Mouse (Mus musculus) left cerebral cortex, adult 9 months (tissue): ENCODE measurements at regions not wholly inside any gene's neighbourhood (a gene's known extent, or its start where the extent isn't known, plus 50 kb on each side); places are given as distances from the start of the nearest gene placed in this dataset.
A peak's percentile ranks its signal among the peaks of the same experiment; 100 is the strongest.

Source experiments
- DNase-seq, 2 experiments: peaks; one replicate each; pipeline ENCODE4 v3.0.0; 2022; ENCODE audit warnings: low spot score in 2 of 2

DNA sequence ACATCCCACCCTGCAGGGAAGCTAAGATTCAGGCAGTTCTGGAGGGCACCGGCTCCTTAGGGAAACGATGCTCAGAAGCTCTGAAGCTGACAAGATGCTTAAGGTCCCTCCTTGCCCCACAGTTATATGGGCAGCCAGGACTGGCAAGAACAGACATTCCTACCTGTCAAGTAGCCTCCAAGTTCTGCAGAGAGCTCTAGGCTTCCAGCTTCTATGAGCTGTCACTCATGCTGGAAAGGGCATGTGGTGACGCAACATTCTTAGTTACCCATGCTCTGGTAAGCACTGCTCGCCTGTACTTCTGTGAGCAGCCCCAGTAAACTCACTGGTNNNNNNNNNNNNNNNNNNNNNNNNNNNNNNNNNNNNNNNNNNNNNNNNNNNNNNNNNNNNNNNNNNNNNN, 511.3 kb downstream of the 1810013L24Rik start:
- DNase-seq: no peak

DNA sequence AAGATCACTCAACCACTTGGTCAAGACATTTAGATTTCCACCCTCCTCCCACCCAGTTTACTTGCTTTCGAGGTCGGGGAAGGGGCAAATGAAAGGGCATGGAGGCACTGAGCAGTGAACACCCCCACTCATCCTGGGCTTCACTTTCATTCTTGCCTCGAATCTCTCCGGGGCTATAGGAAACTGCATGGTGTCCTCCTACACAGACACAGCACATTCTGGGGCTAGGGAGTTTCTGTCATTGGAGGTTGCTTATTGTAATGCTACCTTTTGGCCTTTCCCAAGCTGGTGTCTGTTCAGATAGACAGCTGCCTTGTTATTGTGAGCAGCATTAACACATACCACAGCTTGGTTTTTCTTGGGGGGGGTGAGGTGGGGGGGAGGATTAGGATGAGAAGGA, 523.9 kb downstream of the 1810013L24Rik start:
- DNase-seq: no peak

DNA sequence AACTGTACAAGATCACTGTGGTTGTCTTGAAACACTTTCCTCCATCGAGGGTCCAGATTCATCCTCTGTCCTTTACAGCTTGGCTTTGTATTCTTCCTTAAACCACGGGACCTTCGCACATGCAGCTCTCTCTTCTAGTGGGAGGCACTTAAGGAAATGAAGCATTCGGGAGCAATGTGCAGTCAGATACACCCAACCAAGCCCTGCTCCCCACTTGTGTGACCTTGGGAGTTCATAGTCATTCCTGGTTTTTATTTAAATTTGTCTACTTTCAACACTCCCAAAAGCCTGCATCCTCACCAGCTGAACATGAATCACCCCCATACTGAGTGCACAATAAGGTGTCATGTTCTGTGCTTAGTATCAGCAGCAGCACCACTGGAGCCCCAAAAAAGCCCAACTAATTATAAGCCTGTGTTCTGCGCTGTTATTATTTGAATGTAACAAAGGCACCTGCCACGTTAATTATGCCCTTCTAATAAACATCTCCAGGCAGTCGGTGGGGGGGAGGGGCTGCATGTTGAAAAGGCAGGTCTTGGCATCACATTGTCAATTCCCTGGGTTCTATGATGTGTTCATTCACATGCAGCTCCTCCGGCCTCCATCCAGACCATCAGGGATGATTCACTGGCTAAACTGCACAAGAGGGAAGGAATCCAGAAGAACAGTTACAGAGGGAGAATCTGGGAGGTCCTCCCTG, 524.6 kb downstream of the 1810013L24Rik start:
- peak in 1 of 2 experiments; percentile 62 for DNase-seq

DNA sequence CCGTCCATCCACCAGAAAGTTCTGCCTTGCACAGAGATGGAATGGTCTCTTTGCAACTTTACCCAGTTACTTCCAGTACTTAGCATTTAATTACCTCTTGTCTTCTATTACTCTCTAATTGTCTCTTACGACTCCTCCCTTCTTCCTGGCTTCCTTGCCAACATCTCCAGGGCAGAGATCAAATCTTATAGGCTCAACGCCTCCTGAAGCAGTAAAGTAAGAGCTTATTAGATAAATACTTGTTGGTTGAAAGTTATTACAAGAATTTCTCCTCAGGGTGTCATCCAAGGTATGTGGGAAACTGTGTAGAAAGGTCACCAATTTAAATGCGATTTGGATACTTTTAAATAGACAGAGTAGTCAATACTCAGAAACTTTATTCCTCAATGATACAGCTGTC, 528.8 kb downstream of the 1810013L24Rik start:
- DNase-seq: no peak

DNA sequence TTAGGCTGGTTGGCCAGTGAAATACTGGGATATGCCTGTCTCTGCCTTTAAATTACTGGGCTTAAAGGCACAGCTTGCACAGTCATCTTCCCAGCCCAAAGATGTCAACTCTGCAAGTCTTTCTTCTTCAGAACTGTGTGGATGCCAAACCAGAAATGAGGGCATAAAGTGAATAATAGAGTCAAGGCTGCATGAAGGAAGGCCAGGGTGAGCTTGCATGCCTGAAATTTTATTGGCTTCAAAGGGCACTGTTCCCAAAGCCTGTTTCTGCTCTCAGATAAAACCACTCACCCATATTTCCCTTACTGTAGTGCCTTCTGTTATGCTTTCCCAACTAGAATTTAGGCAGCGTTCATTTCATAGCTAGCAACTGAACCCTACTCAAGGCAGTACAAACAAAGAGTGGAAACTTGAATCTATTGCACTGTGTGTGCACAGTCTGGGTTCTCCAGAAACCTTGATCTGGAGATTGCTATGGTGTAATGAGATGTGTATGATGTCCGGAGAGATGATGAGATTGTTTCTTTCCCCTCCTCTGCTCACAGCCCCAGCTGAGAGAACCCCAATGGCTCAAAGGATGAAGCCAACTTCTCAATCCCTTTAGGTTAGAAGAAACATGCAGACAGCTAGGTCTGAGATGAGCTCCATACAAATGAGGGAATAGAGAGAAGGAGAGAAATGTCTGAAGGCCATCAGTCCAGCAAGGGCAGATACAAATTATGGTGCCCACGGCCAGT, 529.7 kb downstream of the 1810013L24Rik start:
- DNase-seq: no peak

DNA sequence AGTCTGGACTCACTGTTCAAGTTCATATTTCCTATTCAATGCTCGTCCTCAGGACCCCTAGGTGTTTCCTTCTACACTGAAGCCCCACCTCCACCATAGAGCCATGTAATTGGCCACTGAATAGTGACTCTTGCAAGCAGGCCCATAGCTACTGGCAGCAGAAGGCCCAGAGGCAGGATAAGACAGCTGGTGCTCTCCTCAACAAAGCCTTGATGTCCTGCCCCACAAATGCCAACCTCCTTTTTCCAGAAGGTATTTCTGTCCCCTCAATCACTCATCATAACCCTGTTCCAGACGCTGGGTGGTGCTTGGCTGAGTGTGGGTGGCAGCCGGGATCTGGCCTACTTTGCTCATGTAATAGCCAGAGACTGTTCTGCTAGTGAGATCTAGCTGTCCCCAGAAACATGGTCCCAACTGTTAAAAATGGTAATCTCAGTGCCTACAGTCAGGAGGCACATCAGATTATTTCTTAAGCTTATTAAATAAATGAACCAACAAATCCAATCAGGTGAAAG, 530.9 kb downstream of the 1810013L24Rik start:
- DNase-seq: peak in 1 of 2 experiments; percentile 49

DNA sequence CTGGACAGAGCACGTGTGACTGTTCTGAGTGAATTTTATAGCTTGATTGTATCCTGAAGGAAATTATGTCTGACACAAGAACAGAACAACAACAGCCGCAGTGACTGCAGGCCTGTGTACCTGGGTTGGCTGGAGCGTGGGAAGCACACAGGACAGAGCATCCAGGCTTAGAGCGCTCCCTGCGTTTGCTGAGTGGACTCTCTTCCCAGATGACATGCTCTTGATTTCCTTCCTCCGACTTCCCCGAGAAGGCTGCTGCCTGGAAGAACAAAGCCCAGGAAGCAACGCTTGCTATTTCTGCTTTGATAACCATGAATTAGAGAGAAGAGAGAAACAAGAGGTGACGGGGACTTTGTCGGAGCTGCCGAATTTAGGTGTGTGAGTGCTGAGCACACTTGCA, 532.2 kb downstream of the 1810013L24Rik start:
- DNase-seq: no peak

DNA sequence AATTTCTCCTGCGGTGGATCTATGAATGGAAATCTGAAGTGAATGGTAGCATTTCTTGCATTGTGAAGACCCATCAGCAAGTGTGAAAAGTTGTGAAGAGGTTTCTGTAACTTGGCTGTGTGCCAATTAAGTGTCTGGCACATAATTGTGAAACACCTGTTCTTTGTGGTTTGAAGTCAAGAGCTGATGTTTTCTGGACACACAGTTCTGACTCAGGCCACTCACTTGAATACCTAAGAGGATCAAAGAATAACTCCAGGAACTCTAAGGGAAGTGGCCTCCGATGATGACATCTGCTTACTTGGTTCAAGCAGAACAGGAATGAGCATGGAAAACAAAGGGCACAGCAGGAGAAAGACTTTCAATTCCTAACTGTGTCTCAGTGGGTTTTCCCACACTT, 534.2 kb downstream of the 1810013L24Rik start:
- no peak for DNase-seq

DNA sequence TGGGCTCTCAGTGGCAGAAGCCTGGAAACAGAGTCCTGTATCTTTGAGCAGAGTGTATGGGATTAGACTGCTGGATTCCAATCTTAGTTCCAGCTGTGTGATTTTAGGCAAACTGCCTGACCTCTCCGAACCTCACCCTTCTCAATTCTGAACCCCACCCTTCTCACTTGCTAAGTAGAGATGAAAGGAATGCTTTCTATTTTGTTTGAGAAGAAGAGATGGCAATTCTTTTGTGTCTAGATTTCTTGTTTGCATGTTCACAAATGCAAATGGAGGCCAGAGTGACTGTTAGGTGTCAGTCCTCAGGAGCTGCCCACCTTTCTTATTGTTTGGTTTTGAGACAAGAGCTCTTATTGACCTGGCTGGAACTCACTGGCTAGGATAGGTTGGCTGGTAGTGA, 561.1 kb downstream of the 1810013L24Rik start:
- DNase-seq: no peak

DNA sequence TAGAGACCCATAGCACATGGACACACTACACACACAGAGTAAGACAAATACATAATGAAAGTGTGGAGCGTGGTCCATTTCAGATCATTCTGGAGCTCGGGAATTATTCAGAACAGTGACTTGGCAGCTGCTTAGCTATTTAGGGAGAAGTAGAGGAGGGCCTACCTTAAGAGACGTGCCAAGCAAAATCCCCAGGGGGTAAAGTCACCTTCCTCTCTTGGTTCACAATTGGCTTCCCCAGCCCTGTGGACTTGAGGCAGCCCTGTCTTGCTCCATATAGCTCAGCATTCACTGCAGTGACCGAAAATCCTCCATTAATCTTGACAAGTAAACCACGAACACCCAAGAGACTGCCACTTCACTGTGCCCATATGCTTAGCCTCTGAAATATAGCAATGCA, 574.8 kb downstream of the 1810013L24Rik start:
- no peak for DNase-seq

DNA sequence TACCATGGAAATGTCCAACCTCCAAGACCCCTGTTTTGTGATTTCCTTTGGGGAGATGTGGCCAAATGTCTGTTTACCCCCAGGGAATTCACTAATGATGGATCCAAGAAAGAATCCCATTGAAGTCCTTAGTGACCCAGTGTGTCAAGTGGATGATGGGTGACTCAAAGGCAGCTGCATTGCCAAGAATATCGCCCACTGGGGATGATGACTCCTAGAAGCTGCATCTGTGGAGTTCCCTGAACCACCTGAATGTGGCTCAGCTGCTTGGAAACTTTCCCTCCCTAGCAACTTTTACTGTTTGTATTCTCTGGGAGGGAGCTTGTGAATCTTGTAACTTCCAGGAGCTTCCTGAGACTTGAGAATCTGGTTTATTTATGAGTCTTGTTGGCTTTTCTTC, 578.3 kb downstream of the 1810013L24Rik start:
- no peak for DNase-seq

DNA sequence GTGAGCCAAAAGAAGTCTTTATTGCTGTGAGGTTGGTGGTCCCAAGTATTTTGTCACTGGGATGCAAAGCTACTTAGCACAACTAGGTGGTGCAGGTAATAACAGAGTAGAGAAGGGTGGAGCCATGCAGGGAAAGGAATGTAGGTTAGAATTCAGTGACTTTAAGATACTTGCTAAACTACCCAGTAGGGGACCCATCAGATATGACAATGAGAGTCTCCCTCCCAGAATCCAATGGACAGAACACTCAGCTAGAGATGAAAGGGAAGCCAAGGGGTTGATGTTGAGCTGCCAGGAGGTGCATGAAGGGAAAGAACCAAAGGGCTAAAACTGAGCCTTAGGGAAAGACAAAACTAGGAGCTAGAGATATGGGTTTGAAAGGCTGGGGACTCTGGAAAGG, 564.9 kb downstream of the Grin2a start:
- no peak for DNase-seq

DNA sequence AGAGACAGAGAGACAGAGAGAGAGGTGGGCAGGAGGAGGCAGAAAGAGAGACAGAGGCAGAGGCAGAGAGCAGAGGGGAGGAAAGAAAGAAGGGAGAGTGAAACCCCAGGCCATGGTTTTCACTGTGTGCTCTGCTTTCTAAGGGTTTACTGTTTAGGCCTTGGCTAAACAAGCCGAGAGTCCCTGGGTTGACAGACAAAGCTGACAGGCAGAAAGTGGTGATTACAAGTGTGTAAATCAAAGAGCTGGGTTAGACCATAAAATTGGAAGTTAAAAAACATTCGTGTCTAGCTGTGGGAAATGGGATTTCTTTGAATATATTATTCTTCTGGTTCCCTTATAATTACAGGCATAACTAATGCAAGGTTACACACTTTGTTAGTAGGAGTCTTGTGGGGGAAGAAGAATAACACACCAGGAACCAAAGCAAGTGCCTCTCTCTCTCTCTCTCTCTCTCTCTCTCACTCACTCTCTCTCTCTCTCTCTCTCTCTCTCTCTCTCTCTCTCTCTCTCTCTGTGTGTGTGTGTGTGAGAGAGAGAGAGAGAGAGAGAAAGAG, 556.0 kb downstream of the Grin2a start:
- DNase-seq: no peak

DNA sequence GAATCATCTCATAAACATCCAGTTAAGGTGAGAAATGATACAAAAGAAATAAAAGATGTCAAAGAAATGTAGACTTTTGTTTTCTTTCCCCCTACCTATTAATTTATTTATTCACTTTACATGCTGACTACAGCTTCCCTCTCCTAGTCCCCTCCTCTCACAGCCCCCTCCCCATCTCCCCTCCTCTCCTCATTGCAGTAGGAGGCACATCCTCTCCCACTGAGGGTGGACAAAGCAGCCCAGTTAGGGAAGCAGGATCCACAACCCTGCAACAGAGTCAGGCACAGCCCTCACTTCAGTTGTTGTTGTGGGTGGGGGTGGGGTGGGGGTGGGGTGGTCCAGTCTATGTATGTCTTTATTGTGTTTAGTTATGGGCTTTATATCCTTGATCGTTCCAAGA, 555.5 kb downstream of the Grin2a start:
- no peak for DNase-seq

DNA sequence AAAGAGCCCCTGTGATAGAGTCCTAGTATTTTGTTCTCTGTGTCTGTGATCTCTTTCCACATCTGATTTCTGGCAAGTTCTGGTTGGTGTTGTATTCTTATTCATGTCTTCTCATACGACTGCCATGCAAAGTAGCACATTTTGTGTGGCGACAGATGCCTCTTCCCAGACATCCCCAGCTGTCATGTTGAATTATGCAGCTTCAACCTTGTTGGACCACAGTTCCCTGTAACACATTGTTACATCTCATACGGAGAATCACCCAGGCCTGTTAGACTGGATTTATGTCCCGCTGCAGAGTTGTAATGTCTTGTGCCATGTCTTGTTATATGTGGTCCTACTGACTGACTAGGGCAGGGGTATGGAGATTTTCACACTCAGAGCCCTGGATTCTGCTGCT, 543.3 kb downstream of the Grin2a start:
- DNase-seq: peak in 1 of 2 experiments; percentile 16

DNA sequence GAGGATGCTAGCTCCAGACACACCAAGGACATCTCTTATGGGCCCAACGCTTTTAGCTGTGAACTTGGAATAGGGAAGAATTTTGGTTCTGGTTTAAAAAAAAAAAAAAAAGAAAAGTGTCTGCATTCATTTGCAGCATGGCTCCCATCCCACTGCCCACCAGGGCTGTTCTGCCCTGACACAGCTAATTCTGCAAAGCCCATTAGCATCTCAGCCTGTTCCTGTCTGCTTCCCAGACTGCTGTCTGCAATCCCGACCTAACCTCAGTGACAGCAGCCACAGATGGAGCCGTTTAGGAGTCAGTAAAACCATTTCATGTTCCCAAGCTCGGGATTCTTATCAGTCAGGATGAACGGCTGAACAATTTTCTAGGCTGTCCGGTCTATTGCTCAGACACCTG, 537.8 kb downstream of the Grin2a start:
- DNase-seq: no peak

DNA sequence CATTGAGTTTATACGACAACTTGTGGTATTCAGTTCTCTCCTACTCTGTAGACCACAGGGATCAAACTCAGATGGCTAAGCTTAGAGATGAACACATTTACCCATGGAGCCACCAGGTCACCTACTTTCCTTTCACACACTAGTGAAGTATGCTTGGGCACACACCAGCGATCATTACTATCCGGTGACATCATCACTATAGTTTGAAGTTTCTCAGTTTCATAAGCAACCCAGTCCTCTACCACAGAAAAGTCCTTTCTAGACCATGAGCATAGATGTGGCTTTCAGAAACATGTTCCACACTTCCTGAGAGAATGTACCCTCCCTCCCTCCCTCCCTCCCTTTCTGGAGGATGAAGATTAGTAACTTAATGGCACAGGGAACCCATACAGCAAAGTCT, 532.9 kb downstream of the Grin2a start:
- no peak for DNase-seq

DNA sequence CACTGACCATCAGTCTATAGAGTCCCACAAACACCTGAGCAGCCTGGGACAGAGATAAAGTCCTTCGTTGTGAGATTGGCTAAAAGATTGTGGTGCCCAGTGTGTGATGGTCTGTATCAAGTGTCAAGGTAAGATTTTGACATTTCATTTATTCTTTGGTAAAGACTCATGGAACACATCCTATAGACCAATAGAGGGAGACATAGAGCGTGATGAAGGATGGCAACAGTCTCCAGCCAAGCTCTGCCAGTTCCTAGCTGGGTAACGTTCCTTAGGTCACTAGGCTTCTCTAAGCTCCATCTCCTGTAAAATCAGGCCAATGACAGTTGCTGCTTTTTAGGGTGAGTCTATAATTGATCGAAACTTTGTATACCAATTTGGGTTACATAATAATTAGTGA, 526.0 kb downstream of the Grin2a start:
- DNase-seq: no peak

DNA sequence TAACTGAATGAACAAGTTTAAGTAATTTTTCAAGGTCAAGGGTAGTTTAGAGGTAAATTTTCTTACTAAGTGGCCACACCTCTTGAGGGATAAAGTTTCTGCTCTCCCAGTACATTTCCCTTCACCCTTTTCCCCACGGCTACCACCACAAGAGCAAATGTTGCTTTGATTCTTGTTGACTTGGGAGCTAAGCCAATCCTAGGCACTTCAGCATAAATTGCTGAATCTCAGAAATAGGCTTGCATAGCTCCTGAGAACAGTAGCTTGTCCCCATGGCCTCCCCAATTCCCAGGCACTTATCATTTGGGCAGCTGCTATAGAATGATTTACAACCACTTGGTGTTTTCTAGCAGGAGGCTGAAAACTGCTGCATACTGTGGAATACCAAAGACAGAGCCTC, 510.1 kb downstream of the Grin2a start:
- no peak for DNase-seq

DNA sequence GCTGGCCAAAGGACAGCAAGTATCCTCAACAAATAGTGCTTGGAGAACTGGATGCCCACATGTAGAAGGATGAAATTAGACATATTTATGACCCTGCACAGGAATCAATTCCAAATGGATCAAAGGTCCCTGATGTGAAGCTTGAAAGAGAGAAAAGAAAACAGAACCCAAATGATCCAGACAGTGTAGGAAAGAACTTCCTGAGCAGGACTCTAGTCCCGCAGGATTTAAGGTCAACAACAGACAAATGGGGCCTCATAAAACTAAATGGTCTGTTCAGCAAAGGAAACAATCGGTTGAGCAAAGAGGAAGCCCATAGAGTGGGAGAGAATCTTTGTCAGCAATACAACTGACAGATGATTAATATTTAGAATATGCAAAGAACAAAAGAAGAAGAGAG, 497.1 kb downstream of the Grin2a start:
- DNase-seq: no peak

DNA sequence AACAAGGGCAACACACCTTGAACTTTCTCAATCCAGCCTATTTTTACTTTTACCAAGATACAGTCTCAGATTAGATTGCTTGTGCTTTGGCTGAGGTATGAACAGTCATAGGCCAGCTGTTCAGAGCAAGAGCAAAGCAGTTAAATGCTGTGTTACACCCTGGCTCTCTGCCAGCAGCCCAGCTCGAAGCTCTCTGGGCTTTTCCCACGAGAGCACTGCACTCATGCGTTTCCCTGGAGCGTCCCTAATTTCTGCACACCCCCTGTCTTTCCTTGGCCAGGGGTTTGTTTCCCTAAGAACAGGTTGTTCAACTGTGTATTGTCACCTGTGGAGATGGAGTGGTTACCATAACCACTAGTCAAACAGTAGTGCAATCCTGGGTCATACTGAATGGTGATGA, 493.6 kb downstream of the Grin2a start:
- peak in 1 of 2 experiments; percentile 11 for DNase-seq

DNA sequence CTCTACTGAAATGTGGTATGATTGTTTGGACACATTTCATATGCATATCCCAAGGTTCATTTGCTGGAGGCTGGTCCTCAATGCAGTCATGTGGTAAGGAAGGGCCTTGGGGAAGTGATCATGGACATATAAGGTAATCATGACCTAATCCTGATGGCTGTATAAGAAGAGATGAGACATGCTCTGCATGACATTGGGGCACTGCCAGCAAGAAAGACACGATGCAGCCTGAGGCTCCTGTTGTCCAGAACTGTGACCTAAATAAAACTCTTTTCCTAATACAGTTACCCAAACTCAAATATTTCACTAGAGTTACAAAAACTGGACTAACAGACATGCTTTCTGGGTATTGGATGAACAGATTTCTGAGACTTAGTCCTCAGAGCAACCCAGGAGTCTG, 485.7 kb downstream of the Grin2a start:
- DNase-seq: no peak

DNA sequence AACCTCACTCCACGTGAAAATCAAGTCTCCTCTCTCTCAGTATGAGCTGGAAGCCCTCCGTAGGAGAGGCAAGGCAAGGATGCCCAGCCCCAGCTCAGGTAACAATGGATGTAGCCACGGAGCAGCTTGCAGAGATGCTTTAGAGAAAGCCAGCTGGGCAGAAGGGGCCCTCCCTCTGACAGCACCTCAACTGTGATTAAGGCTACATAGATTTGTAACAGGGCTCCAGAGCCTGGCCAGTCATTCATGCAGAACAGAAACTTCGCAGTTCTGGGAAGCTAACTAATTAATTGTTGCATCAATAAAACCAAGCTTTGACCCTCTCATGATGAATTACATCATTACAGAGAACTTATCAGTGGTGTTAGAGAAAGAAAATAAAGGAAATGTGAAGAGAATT, 480.8 kb downstream of the Grin2a start:
- no peak for DNase-seq
